Mouse (Mus musculus) testis, adult 2 months (tissue): ENCODE results near the gene Cxadr. TPM values are rescaled to one million over a fixed set of nuclear protein-coding genes. Genes with fewer than 3 reads are reported as not detected.

ENCODE experiments used
- H3K27ac ChIP-seq: fragments of 200-500 bp; 2 replicates; pipeline ENCODE4 v1.5.1; 2012; ENCODE audit warnings: low read depth, low read length; ENCODE audit not compliant: control insufficient read depth, insufficient read depth
- H3K27me3 ChIP-seq: fragments of 200-500 bp; 2 replicates; pipeline ENCODE4 v1.6.1; 2012; ENCODE audit warnings: mild to moderate bottlenecking, low read length, moderate library complexity; ENCODE audit not compliant: control insufficient read depth, insufficient read depth
- H3K36me3 ChIP-seq: fragments of 200-500 bp; 2 replicates; pipeline ENCODE4 v1.6.1; 2012; ENCODE audit warnings: mild to moderate bottlenecking, low read length; ENCODE audit not compliant: control insufficient read depth, insufficient read depth
- H3K4me1 ChIP-seq: fragments of 200-500 bp; 2 replicates; pipeline ENCODE4 v1.6.1; 2012; ENCODE audit warnings: low read length; ENCODE audit not compliant: control insufficient read depth, insufficient read depth
- H3K4me3 ChIP-seq: fragments of 200-500 bp; 2 replicates; pipeline ENCODE4 v1.5.1; 2012; ENCODE audit warnings: low read depth, mild to moderate bottlenecking, low read length, moderate library complexity, mixed read lengths; ENCODE audit not compliant: control insufficient read depth
- CTCF ChIP-seq: fragments of 200-500 bp; IDR thresholded peaks from 2 replicates; pipeline ENCODE4 v1.5.1; 2012; ENCODE audit warnings: low read depth, mild to moderate bottlenecking, inconsistent platforms, low read length, moderate library complexity; ENCODE audit not compliant: control insufficient read depth, insufficient read depth, insufficient replicate concordance
- POLR2A ChIP-seq: fragments of 200-500 bp; IDR thresholded peaks from 2 replicates; pipeline ENCODE4 v1.6.1; 2012; ENCODE audit warnings: low read depth, mild to moderate bottlenecking, inconsistent platforms, low read length, moderate library complexity; ENCODE audit not compliant: control insufficient read depth
- polyA plus RNA-seq: library from polyadenylated mRNA; depleted of rRNA; stranded (reverse); fragments of >200 nt; gene quantifications from 2 replicates; pipeline ENCODE4 v1.2.3, GENCODE M21; 2012

Cxadr gene
- polyA plus RNA-seq, 1 experiment: 0.93 TPM

- no peak overlapping the region for H3K4me3 ChIP-seq
- H3K4me1 ChIP-seq: no peaks in the 10 kb centered on the region
- no peaks in the 10 kb centered on the region for H3K27me3 ChIP-seq
- no peak overlapping the region for H3K27ac ChIP-seq
- TF ChIP-seq CTCF (no peak), POLR2A (no peak)
- H3K36me3 ChIP-seq: no peaks in the 10 kb centered on the region
These were observed 6.5 kb upstream of the Cxadr start for GRCm38 (mm10) chr16:78294606-78295275.

- Histone ChIP-seq H3K4me3 (no peak overlapping the region), H3K4me1 (no peaks in the 10 kb centered on the region), H3K36me3 (no peaks in the 10 kb centered on the region), H3K27ac (no peak overlapping the region), H3K27me3 (no peaks in the 10 kb centered on the region)
- TF ChIP-seq POLR2A (no peak), CTCF (no peak)
These were observed 5.7 kb upstream of the Cxadr start for GRCm38 (mm10) chr16:78295601-78296000.

GRCm38 (mm10) chr16:78296114-78296513 lies 5.2 kb upstream of the Cxadr start:
- Histone ChIP-seq H3K4me1 (peaks cover 1% of the 10 kb centered on the region), H3K36me3 (no peaks in the 10 kb centered on the region), H3K4me3 (no peak overlapping the region), H3K27me3 (no peaks in the 10 kb centered on the region), H3K27ac (no peak overlapping the region)
- TF ChIP-seq CTCF: no peak
- TF ChIP-seq POLR2A: no peak

- H3K27me3 ChIP-seq: no peaks in the 10 kb centered on the region
- peaks cover 7% of the 10 kb centered on the region for H3K4me1 ChIP-seq
- H3K36me3 ChIP-seq: no peaks in the 10 kb centered on the region
- no peak for TF ChIP-seq POLR2A
- TF ChIP-seq CTCF: no peak
- peak overlapping the region; percentile 77 for H3K4me3 ChIP-seq
- no peak overlapping the region for H3K27ac ChIP-seq
These were observed 765 bp downstream of the Cxadr start for GRCm38 (mm10) chr16:78301831-78302677.

- Histone ChIP-seq H3K36me3 (no peaks in the 10 kb centered on the region), H3K27me3 (no peaks in the 10 kb centered on the region), H3K4me3 (no peak overlapping the region), H3K27ac (no peak overlapping the region), H3K4me1 (peaks cover 7% of the 10 kb centered on the region)
- TF ChIP-seq CTCF: no peak
- no peak for TF ChIP-seq POLR2A
These were observed 1.4 kb downstream of the Cxadr start for GRCm38 (mm10) chr16:78302678-78303050.

- Histone ChIP-seq H3K4me1 (peaks cover 7% of the 10 kb centered on the region), H3K27ac (no peak overlapping the region), H3K27me3 (no peaks in the 10 kb centered on the region), H3K36me3 (no peaks in the 10 kb centered on the region), H3K4me3 (no peak overlapping the region)
- TF ChIP-seq POLR2A: no peak
- TF ChIP-seq CTCF: no peak
These were observed 4.4 kb downstream of the Cxadr start for GRCm38 (mm10) chr16:78305606-78306100.

- no peaks in the 10 kb centered on the region for H3K27me3 ChIP-seq
- no peak overlapping the region for H3K27ac ChIP-seq
- no peaks in the 10 kb centered on the region for H3K36me3 ChIP-seq
- no peak for TF ChIP-seq CTCF
- TF ChIP-seq POLR2A: no peak
- H3K4me3 ChIP-seq: no peak overlapping the region
- peaks cover 3% of the 10 kb centered on the region; the same call in 1 of the 2 replicates for H3K4me1 ChIP-seq
These were observed 5.3 kb downstream of the Cxadr start for GRCm38 (mm10) chr16:78306606-78307005.
